ENCODE assay signal across 12 mouse cellular contexts in the genomic region with DNA sequence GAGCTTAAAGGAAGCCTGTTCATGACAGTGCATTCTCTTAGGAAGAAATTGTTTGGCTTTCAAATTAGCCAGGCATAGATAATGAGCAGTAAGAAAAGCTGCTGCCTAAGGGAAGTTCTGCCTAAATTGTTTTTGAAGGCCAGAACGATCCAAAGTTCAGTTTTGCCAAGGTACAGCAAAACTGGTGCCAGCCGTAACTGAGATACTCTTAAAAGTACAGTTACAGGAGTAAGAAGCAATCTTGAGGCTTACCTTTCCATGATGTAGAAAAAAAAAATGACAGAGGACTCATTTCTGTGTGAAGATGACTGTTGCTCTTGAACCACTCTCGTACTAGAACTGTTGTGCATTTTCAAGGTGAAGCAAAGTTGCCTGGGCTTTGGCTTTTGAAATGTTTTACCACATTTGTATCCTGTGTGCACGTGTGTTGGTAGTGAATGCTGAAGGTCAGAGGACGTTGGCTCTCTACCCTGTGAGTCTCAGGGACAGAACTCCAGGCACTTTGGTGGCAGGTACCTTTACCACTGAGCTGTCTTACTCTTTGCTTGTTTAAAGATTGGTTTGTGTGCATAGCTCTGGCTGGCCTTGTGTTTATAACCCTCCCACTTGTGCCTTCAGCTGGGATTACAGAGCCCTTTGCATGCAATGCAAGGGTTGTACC. TPM values are rescaled to one million over a fixed set of nuclear protein-coding genes. Genes with fewer than 3 reads are reported as not detected.
DNase-seq lines count a peak whose midpoint lies in the region; ATAC-seq and TF ChIP-seq lines count a peak whose summit lies in the region.
"Had no signal": no experiment of that assay in that cellular context is flagged by ENCODE, and none has a peak within 500 bp of the region (broad histone marks: within the 10 kb centered on the region; RNA-seq: fewer than 3 reads in every experiment).

No protein-coding gene starts in this region.

- peaks cover 22% of the 10 kb centered on the region for H3K4me1 ChIP-seq in heart, embryonic 16.5 days (ENCODE audit: control insufficient read depth, insufficient read depth, low read length)
- peaks cover 7 to 10% of the 10 kb centered on the region in 2 experiments for H3K4me1 ChIP-seq in MEL (ENCODE audit: control insufficient read depth in 1 of 2, insufficient read depth in 2 of 2, low read length in 2 of 2)
- H3K4me1 ChIP-seq in intestine, postnatal 0 days (replicated peaks; ENCODE audit: control insufficient read depth, insufficient read depth, low read length): peaks cover 8% of the 10 kb centered on the region; the same call in 1 of the 2 replicates
- H3K4me1 ChIP-seq in liver, embryonic 14.5 days (replicated peaks; ENCODE audit: control insufficient read depth in 2 of 2, insufficient read depth in 2 of 2, low read length in 1 of 2): peaks cover 13 to 15% of the 10 kb centered on the region in 2 experiments

- H3K9me3 ChIP-seq in heart, embryonic 16.5 days (replicated peaks; ENCODE audit: control insufficient read depth, low read length): no peaks in the 10 kb centered on the region
- no peaks in the 10 kb centered on the region for H3K9me3 ChIP-seq in MEL (replicated peaks; ENCODE audit: insufficient read depth, low read length)
- no peaks in the 10 kb centered on the region for H3K9me3 ChIP-seq in intestine, postnatal 0 days (ENCODE audit: control insufficient read depth)
- no peaks in the 10 kb centered on the region for H3K9me3 ChIP-seq in liver, embryonic 14.5 days (ENCODE audit: control insufficient read depth, low read length)

- TF ChIP-seq CTCF in MEL (IDR thresholded peaks at IDR 0.05 in 2 of 3, conservative IDR thresholded peaks at IDR 0.05 in 1 of 3; ENCODE audit: control insufficient read depth in 1 of 3, insufficient read depth in 1 of 3, low read depth in 2 of 3, low read length in 3 of 3, poor library complexity in 1 of 3, severe bottlenecking in 1 of 3): no peak
- TF ChIP-seq CTCF in intestine, postnatal 0 days (IDR thresholded peaks at IDR 0.05; ENCODE audit: low read depth): no peak
- TF ChIP-seq CTCF in liver, embryonic 14.5 days (IDR thresholded peaks at IDR 0.05; ENCODE audit: low read depth): no peak

- peaks cover 13% of the 10 kb centered on the region for H3K36me3 ChIP-seq in heart, embryonic 16.5 days (ENCODE audit: control insufficient read depth, insufficient read depth)
- peaks cover 9 to 26% of the 10 kb centered on the region in 2 experiments for H3K36me3 ChIP-seq in MEL (ENCODE audit: control insufficient read depth in 1 of 2, insufficient read depth in 2 of 2, low read length in 2 of 2)
- peaks cover under 1% of the 10 kb centered on the region; the same call in 1 of the 2 replicates for H3K36me3 ChIP-seq in intestine, postnatal 0 days (ENCODE audit: control insufficient read depth, insufficient read depth)
- peaks cover 28% of the 10 kb centered on the region for H3K36me3 ChIP-seq in liver, embryonic 14.5 days (replicated peaks; ENCODE audit: control insufficient read depth, insufficient read depth, low read depth)

- no peaks in the 10 kb centered on the region for H3K27me3 ChIP-seq in heart, embryonic 16.5 days (ENCODE audit: control insufficient read depth, insufficient read depth, low read length)
- H3K27me3 ChIP-seq in MEL (ENCODE audit: control insufficient read depth in 1 of 2, insufficient read depth in 2 of 2, low read length in 2 of 2): no peaks in the 10 kb centered on the region
- no peaks in the 10 kb centered on the region for H3K27me3 ChIP-seq in intestine, postnatal 0 days (replicated peaks; ENCODE audit: control insufficient read depth, insufficient read depth, low read length)
- H3K27me3 ChIP-seq in liver, embryonic 14.5 days (ENCODE audit: control insufficient read depth, insufficient read depth, low read length): no peaks in the 10 kb centered on the region

- TF ChIP-seq RAD21 in MEL (IDR thresholded peaks at IDR 0.05; ENCODE audit: low read depth, low read length): no peak

- 58% methylated on average over 5 of the region's 5 CpGs for WGBS in heart, embryonic 16.5 days
- WGBS in intestine, postnatal 0 days: 24% methylated on average over 5 of the region's 5 CpGs
- WGBS in liver, embryonic 14.5 days (ENCODE audit: insufficient replicate concordance): 57% methylated on average over 5 of the region's 5 CpGs

- peaks cover 52% of the 10 kb centered on the region for H3K79me2 ChIP-seq in MEL (ENCODE audit: control insufficient read depth, insufficient read depth, low read length, poor library complexity)

- no peak for TF ChIP-seq EP300 in MEL (IDR thresholded peaks at IDR 0.05; ENCODE audit: low read depth in 1 of 2, low read length in 2 of 2)
- TF ChIP-seq EP300 in liver, embryonic 14.5 days (IDR thresholded peaks at IDR 0.05; ENCODE audit: low read depth): no peak

- DNase-seq in heart, postnatal 25 days (ENCODE audit: low spot score): no peak
- DNase-seq in MEL (ENCODE audit: low read depth, low spot score): no peak
- DNase-seq in liver, embryonic 14.5 days (ENCODE audit: low read depth in 3 of 3, low spot score in 3 of 3): no peak
- DNase-seq in T-cell, adult 2 months (ENCODE audit: low spot score): no peak
- no peak for DNase-seq in MN1 (ENCODE audit: low spot score)
- DNase-seq: heart, adult 18-20 months; right cerebral cortex, adult 18-20 months; thymus, postnatal 14 days had no signal

- peak overlapping the region; percentile 30; the same call in 1 of the 2 replicates for H3K4me2 ChIP-seq in heart, embryonic 16.5 days (ENCODE audit: low read depth, low read length)
- peak overlapping the region; percentile 28; the same call in 1 of the 2 replicates for H3K4me2 ChIP-seq in intestine, postnatal 0 days (replicated peaks; ENCODE audit: low read depth)
- peak overlapping the region; percentile 39 for H3K4me2 ChIP-seq in liver, embryonic 14.5 days (ENCODE audit: low read depth)

- no peak for ATAC-seq in heart, embryonic 16.5 days (replicated peaks; ENCODE audit: extremely low read depth, insufficient read depth, low FRiP score)
- no peak for ATAC-seq in intestine, postnatal 0 days
- no peak for ATAC-seq in liver, embryonic 14.5 days (ENCODE audit: insufficient read depth)
- no peak for ATAC-seq in inflammation-experienced regulatory T-cells, adult 6 months

- H3K4me3 ChIP-seq in heart, embryonic 16.5 days (ENCODE audit: low read length): no peak overlapping the region
- peak overlapping the region; percentile 19 to 96 for H3K4me3 ChIP-seq in MEL (ENCODE audit: control insufficient read depth in 1 of 2, insufficient read depth in 1 of 2, low read depth in 2 of 2, low read length in 2 of 2)
- H3K4me3 ChIP-seq in intestine, postnatal 0 days (ENCODE audit: low read depth, low read length): no peak overlapping the region
- H3K4me3 ChIP-seq in liver, embryonic 14.5 days (ENCODE audit: insufficient read depth in 1 of 2, low read depth in 2 of 2, low read length in 2 of 2): peak overlapping the region in 1 of 2 experiments; percentile 12; a peak in 3 of 4 replicates

- intact Hi-C loops in heart, postnatal 25 days (cut with DNase I): no loop called here

- H3K27ac ChIP-seq in heart, embryonic 16.5 days (ENCODE audit: low read length): peak overlapping the region; percentile 31
- 0 out of 2 replicates have a peak overlapping the region, but pooled peaks have one; percentile 1 for H3K27ac ChIP-seq in MEL (ENCODE audit: control insufficient read depth, low read depth, low read length)
- 0 out of 2 replicates have a peak overlapping the region, but pooled peaks have one; percentile 17 for H3K27ac ChIP-seq in intestine, postnatal 0 days (ENCODE audit: low read depth, low read length)
- peak overlapping the region; percentile 9; the same call in 1 of the 2 replicates for H3K27ac ChIP-seq in liver, embryonic 14.5 days
- H3K27ac ChIP-seq: macrophage had no signal

- TF ChIP-seq POLR2A in MEL (IDR thresholded peaks at IDR 0.05; ENCODE audit: control insufficient read depth in 1 of 2, insufficient read depth in 1 of 2, low read depth in 1 of 2, low read length in 2 of 2, poor library complexity in 1 of 2): no peak; a peak in 1 of 4 replicates

- H3K9ac ChIP-seq in heart, embryonic 16.5 days (ENCODE audit: low read length): 0 out of 2 replicates have a peak overlapping the region, but pooled peaks have one; percentile 9
- peak overlapping the region; percentile 20 for H3K9ac ChIP-seq in MEL (ENCODE audit: control insufficient read depth, low read depth, low read length, poor library complexity, severe bottlenecking)
- H3K9ac ChIP-seq in intestine, postnatal 0 days (ENCODE audit: low read depth, low read length): no peak overlapping the region
- H3K9ac ChIP-seq in liver, embryonic 14.5 days (replicated peaks): no peak overlapping the region; the same call in 1 of the 2 replicates

RNA-seq across cellular contexts. Expression of a gene that starts 3.0 kb away (rescaled TPM):
- 33.4 and 40.2 TPM in 2 replicates for polyA plus RNA-seq in heart, embryonic 16.5 days (2015; fragmentation: Nextera tagmentation; extraction: Ambion mirVana)
- total RNA-seq in heart, postnatal 25 days (2021): 10 to 100 TPM; 19.6 to 20.0 TPM
- 43.3 and 65.3 TPM in 2 replicates for total RNA-seq in MEL (2012; rRNA removed)
- 10 to 100 TPM in 1 of 2 experiments, not detected in 1; 40.9 TPM for polyA plus RNA-seq in MEL (2012; ENCODE audit: insufficient read depth in 1 of 2, insufficient read length in 2 of 2, low read depth in 1 of 2, low replicate concordance in 2 of 2, missing spikeins in 1 of 2)
- 41.5 and 46.9 TPM in 2 replicates for polyA plus RNA-seq in intestine, postnatal 0 days (2015; fragmentation: Nextera tagmentation; extraction: Ambion mirVana)
- 9.2 and 11.0 TPM in 2 replicates for polyA plus RNA-seq in liver, embryonic 14.5 days (2012; rRNA removed)
- polyA plus RNA-seq in liver, embryonic 14.5 days (2014; fragmentation: Nextera tagmentation; extraction: Ambion mirVana): 23.3 and 24.1 TPM in 2 replicates
- 10 to 100 TPM; 17.8 to 27.9 (median 21.1) TPM for polyA plus RNA-seq in inflammation-experienced regulatory T-cells, adult 6 months (2017; shearing (Covaris generic))

RNA-seq across cellular contexts. Expression of a gene that starts 3.1 kb away (rescaled TPM):
- polyA plus RNA-seq in heart, embryonic 16.5 days (2015; fragmentation: Nextera tagmentation; extraction: Ambion mirVana): 395 and 435 TPM in 2 replicates
- total RNA-seq in heart, postnatal 25 days (2021): 100 to 1,000 TPM; 224 to 242 TPM
- 1,318 and 1,322 TPM in 2 replicates for total RNA-seq in MEL (2012; rRNA removed)
- polyA plus RNA-seq in MEL (2012; ENCODE audit: insufficient read depth in 1 of 2, insufficient read length in 2 of 2, low read depth in 1 of 2, low replicate concordance in 2 of 2, missing spikeins in 1 of 2): 100 to 1,000 TPM in 1 of 2 experiments, not detected in 1; 696 TPM
- 628 and 634 TPM in 2 replicates for polyA plus RNA-seq in intestine, postnatal 0 days (2015; fragmentation: Nextera tagmentation; extraction: Ambion mirVana)
- 286 and 515 TPM in 2 replicates for polyA plus RNA-seq in liver, embryonic 14.5 days (2012; rRNA removed)
- polyA plus RNA-seq in liver, embryonic 14.5 days (2014; fragmentation: Nextera tagmentation; extraction: Ambion mirVana): 614 and 643 TPM in 2 replicates
- polyA plus RNA-seq in inflammation-experienced regulatory T-cells, adult 6 months (2017; shearing (Covaris generic)): 100 to 1,000 TPM; 533 to 565 (median 537) TPM

RNA-seq across cellular contexts. Expression of a gene that starts 10.0 kb away (rescaled TPM):
- 14.8 and 17.6 TPM in 2 replicates for polyA plus RNA-seq in heart, embryonic 16.5 days (2015; fragmentation: Nextera tagmentation; extraction: Ambion mirVana)
- 1 to 10 TPM; 2.6 to 4.5 TPM for total RNA-seq in heart, postnatal 25 days (2021)
- 25.2 and 27.5 TPM in 2 replicates for total RNA-seq in MEL (2012; rRNA removed)
- 10 to 100 TPM in 1 of 2 experiments, not detected in 1; 28.8 TPM for polyA plus RNA-seq in MEL (2012; ENCODE audit: insufficient read depth in 1 of 2, insufficient read length in 2 of 2, low read depth in 1 of 2, low replicate concordance in 2 of 2, missing spikeins in 1 of 2)
- polyA plus RNA-seq in intestine, postnatal 0 days (2015; fragmentation: Nextera tagmentation; extraction: Ambion mirVana): 9.9 and 10.2 TPM in 2 replicates
- polyA plus RNA-seq in liver, embryonic 14.5 days (2012; rRNA removed): 4.9 TPM in 2 replicates
- 15.7 and 19.1 TPM in 2 replicates for polyA plus RNA-seq in liver, embryonic 14.5 days (2014; fragmentation: Nextera tagmentation; extraction: Ambion mirVana)
- polyA plus RNA-seq in inflammation-experienced regulatory T-cells, adult 6 months (2017; shearing (Covaris generic)): 10 to 100 TPM in 1 of 3 experiments, 1 to 10 TPM in 2; 6.9 to 16.1 (median 8.8) TPM

RNA-seq across cellular contexts. Expression of a gene that starts 11.3 kb away (rescaled TPM):
- 6.1 and 7.8 TPM in 2 replicates for polyA plus RNA-seq in heart, embryonic 16.5 days (2015; fragmentation: Nextera tagmentation; extraction: Ambion mirVana)
- total RNA-seq in heart, postnatal 25 days (2021): under 1 TPM; 0.34 to 0.56 TPM
- total RNA-seq in MEL (2012; rRNA removed): 7.6 and 10.1 TPM in 2 replicates
- 1 to 10 TPM in 1 of 2 experiments, not detected in 1; 5.5 TPM for polyA plus RNA-seq in MEL (2012; ENCODE audit: insufficient read depth in 1 of 2, insufficient read length in 2 of 2, low read depth in 1 of 2, low replicate concordance in 2 of 2, missing spikeins in 1 of 2)
- 2.9 and 3.4 TPM in 2 replicates for polyA plus RNA-seq in intestine, postnatal 0 days (2015; fragmentation: Nextera tagmentation; extraction: Ambion mirVana)
- polyA plus RNA-seq in liver, embryonic 14.5 days (2012; rRNA removed): 2.8 TPM in 2 replicates
- polyA plus RNA-seq in liver, embryonic 14.5 days (2014; fragmentation: Nextera tagmentation; extraction: Ambion mirVana): 2.9 TPM in 2 replicates
- polyA plus RNA-seq in inflammation-experienced regulatory T-cells, adult 6 months (2017; shearing (Covaris generic)): 1 to 10 TPM; 4.7 to 5.4 (median 4.7) TPM

RNA-seq across cellular contexts. Expression of a gene that starts 17.1 kb away (rescaled TPM):
- 14.1 and 18.9 TPM in 2 replicates for polyA plus RNA-seq in heart, embryonic 16.5 days (2015; fragmentation: Nextera tagmentation; extraction: Ambion mirVana)
- total RNA-seq in heart, postnatal 25 days (2021): 1 to 10 TPM; 2.3 to 3.7 TPM
- total RNA-seq in MEL (2012; rRNA removed): 24.1 and 26.2 TPM in 2 replicates
- 10 to 100 TPM in 1 of 2 experiments, not detected in 1; 28.5 TPM for polyA plus RNA-seq in MEL (2012; ENCODE audit: insufficient read depth in 1 of 2, insufficient read length in 2 of 2, low read depth in 1 of 2, low replicate concordance in 2 of 2, missing spikeins in 1 of 2)
- polyA plus RNA-seq in intestine, postnatal 0 days (2015; fragmentation: Nextera tagmentation; extraction: Ambion mirVana): 9.1 and 9.5 TPM in 2 replicates
- polyA plus RNA-seq in liver, embryonic 14.5 days (2012; rRNA removed): 1.2 and 8.0 TPM in 2 replicates
- polyA plus RNA-seq in liver, embryonic 14.5 days (2014; fragmentation: Nextera tagmentation; extraction: Ambion mirVana): 16.3 and 17.4 TPM in 2 replicates
- polyA plus RNA-seq in inflammation-experienced regulatory T-cells, adult 6 months (2017; shearing (Covaris generic)): 10 to 100 TPM in 1 of 3 experiments, 1 to 10 TPM in 2; 7.9 to 15.2 (median 9.6) TPM

Comparison
In these comparisons a context has a peak if more than half of its experiments do, and no peak if none do; other contexts are left out.
1. H3K4me3 ChIP-seq: peak in MEL (2 of 2); none in heart, embryonic 16.5 days (single experiment) and intestine, postnatal 0 days (single experiment).
2. H3K9ac ChIP-seq: peak in heart, embryonic 16.5 days (single experiment) and MEL (single experiment); none in intestine, postnatal 0 days (single experiment) and liver, embryonic 14.5 days (single experiment).
3. Peak in every context shown above with its lines, with median percentiles within 50 percentile points of each other: H3K27ac ChIP-seq and H3K4me2 ChIP-seq.